Mouse (Mus musculus): Measurements from ENCODE around the gene Usb1.

DNA sequence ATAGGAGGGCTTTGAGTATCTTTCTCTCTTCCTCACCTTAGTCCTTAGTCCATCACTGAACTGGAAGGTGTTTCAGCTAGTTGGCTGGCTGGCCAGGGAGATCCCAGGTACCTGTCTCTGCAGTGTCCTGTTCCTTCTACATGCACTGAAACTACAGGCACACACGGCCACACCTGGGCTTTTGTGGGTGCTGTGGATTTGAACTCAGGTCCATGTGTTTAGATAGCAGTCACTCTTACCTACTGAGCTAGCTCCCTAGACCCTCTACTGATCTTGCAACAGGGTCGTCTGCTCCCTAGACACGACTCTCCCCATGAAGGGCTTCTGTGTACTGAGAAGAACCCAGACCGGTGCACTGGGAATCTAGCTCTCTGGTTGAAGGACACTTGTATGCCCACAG is 45.0 kb downstream of the Usb1 start:
- TF ChIP-seq ZNF384 (IDR thresholded peaks at IDR 0.05; ENCODE audit: low read depth, low read length) (no peak), CHD2 (IDR thresholded peaks at IDR 0.05; ENCODE audit: low read depth, low read length) (no peak), ZC3H11A (IDR thresholded peaks at IDR 0.05; ENCODE audit: borderline replicate concordance, low read depth, low read length) (no peak), MAFK (IDR thresholded peaks at IDR 0.05; ENCODE audit: insufficient read depth, low read depth, low read length) (no peak), HCFC1 (IDR thresholded peaks at IDR 0.05; ENCODE audit: borderline replicate concordance, insufficient read depth, low read length) (no peak)

Data from ES-E14 (cell line).